Mouse (Mus musculus) megakaryocyte-erythroid progenitor cell, adult 5-6 weeks (primary cell): ENCODE data around the gene Cstb. TPM values are rescaled to one million over a fixed set of nuclear protein-coding genes. Genes with fewer than 3 reads are reported as not detected.
"Not testable (repeated sequence)": the region's sequence is repeated elsewhere in the genome, so short reads cannot be mapped to it uniquely, and the experiment has no call there.

ENCODE experiments used
- ATAC-seq: replicated peaks from 2 replicates; pipeline ENCODE4 v1.8.0; 2016; ENCODE audit warnings: mild to moderate bottlenecking, inconsistent platforms; ENCODE audit not compliant: severe bottlenecking, poor library complexity, low FRiP score, low TSS enrichment
- total RNA-seq, 2 experiments: library from RNA; stranded (forward) in 1 of 2; stranded (reverse) in 1 of 2; fragments of 200-1000, 215-1000 nt in 1 of 2; fragments of >200 nt in 1 of 2; fragmentation: Nextera tagmentation in 1 of 2; gene quantifications; 2 replicates each; pipeline ENCODE4 v1.2.3; 2014 to 2017

The Cstb gene
- total RNA-seq, 2 experiments from 2014 or later, result 28.9 to 55.3 TPM

GRCm38 (mm10) chr10:78412319-78413151, 12.9 kb upstream of the Cstb start, which contains the start of gene Rrp1:
Gene Rrp1, minus strand, starts transcription at chr10:78413043.
- ATAC-seq, result peak; percentile 97

DNA sequence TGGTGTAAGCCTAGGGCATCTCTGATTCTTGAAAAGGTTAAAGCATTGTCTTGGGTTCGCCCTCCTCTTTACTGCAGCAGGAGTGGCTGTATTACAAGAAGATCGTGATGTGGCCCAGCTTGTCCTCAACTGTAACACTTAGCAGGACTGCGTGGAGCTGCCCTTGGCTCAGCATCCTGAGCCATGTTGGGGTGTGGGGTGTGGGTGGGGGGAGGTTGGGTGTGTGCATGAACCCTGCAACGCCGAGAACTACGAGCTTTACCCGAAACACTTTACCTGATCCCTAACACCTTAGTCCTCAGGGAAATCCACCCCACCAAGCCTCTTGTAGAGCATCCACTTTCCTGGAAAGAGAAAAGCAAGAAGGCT, 12.3 kb upstream of the Cstb start:
- no peak for ATAC-seq

DNA sequence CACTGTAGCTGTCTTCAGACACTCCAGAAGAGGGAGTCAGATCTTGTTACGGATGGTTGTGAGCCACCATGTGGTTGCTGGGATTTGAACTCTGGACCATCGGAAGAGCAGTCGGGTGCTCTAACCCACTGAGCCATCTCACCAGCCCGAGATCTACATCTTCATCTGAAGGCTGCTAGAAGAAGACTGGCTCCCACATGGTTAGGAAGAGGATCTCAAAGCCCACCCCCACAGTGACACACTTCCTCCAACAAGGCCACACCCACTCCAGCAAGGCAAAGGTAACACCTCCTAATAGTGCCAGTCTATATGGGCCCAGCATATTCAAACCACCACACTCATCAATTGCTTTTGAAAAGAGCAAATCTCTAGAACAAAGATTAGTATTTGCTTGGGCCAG, 10.5 kb upstream of the Cstb start:
- not testable (repeated sequence) for ATAC-seq

GRCm38 (mm10) chr10:78417888-78418287, 7.6 kb upstream of the Cstb start:
- ATAC-seq, result no peak

GRCm38 (mm10) chr10:78418791-78419190, 6.7 kb upstream of the Cstb start:
- ATAC-seq, result no peak

DNA sequence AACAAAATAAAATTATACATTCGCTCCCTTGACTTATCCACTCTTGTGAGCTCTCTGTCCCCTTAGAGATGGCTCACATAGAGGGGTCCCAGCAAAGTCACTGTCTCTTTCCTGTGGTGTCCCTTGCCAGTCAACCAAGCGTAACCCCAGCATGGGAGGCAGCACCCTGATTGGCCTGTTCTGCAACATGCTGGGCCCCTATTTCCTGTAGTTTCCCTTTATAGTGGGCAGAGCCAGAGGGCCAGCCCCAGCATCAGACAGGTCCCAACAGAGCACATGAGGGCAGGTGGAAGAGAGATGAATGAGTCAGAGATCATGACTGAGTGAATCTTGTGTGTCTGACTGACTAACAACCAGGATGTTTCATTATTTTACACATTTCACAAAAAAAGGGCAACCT, 4.5 kb upstream of the Cstb start:
- no peak for ATAC-seq

DNA sequence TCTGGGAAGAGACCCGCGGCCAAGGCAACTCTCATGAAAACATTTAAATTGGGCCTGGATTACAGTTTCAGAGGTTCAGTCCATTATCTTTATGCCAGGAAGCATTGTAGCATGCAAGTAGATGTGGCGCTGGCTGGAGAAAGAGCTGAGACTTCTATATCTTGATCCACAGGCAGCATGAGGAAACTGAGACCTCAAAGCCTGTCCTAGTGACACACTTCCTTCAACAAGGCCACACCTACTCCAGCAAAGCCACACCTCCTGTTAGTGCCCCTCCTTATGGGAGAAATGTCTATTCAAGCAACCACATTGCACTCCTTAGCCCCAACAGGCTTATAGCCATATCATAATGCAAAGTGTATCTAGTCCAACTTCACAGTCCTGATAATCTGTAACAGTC, 2.9 kb upstream of the Cstb start:
- ATAC-seq, result no peak; the same call in 1 of the 2 replicates

- ATAC-seq, result no peak
Observed at GRCm38 (mm10) chr10:78426117-78426735, 757 bp downstream of the Cstb start.

- ATAC-seq, result no peak
Observed at GRCm38 (mm10) chr10:78428070-78428469, 2.6 kb downstream of the Cstb start.

- ATAC-seq, result no peak
Observed at GRCm38 (mm10) chr10:78429180-78429579, 3.7 kb downstream of the Cstb start.

- ATAC-seq, result peak; percentile 60
Observed at GRCm38 (mm10) chr10:78429776-78430175, 4.3 kb downstream of the Cstb start.

DNA sequence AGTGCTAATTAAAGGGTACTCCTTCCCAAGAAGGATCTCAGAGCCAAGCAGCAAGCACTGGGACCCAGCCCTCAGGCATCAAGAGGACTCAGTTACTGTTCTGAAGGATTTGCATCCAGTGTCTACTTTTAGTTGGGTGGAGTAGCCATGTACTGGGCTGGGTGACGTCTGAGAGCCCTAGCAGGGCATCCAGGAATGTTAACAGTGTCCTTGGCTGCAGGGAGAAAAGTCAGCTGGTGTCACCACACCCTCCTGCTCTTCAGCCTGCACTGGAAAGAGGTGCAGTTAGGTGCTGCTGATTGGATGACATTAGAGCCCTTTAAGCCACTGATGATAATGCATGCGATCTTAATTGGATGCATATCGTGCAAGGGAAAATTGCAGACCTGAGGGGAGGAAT, 7.4 kb downstream of the Cstb start:
- ATAC-seq, result no peak

- peak; percentile 71 for ATAC-seq
Observed at GRCm38 (mm10) chr10:78438094-78438493, 12.6 kb downstream of the Cstb start.

GRCm38 (mm10) chr10:78439550-78439949, 14.1 kb downstream of the Cstb start:
- 0 out of 2 replicates have a peak, but pooled peaks have one; percentile 12 for ATAC-seq

DNA sequence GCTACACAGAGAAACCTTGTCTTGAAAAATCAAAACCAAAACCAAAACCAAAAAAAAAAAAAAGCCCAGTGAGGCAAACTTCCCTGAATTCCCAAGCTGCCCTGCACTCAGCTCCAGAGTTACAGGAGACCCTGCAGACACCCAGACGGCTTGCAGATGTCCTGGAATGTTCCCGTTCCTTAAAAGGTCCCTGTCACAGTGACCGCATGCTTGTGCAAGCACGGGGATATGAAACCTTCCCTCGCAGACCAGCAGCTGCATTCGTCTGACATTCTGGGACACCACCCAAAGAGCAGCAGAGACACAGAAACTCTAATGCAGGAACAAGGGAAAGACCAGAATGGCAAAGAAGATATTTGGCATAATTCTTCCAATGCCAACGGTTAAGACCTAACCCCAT, 14.5 kb downstream of the Cstb start:
- ATAC-seq, result no peak

GRCm38 (mm10) chr10:78440812-78441211, 15.3 kb downstream of the Cstb start:
- peak; percentile 42 for ATAC-seq

DNA sequence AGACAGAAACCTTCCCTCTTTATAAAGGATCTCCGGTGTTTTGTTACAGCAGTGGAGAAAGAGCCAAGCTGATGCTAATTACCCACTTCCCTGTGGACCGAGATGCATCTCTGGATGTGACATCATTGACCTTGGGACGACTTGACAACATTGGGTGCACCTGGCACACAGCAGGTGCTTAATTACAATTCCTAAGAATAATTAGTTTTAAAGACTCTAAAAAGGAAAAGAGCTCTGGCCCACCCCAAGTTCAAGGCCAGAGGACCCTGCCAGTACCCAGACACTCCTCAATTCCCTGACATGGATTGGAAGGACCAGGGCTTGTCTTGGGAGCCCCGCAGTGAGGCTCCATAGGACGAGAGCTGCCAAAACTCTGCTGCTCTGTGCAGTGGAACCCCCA, 16.1 kb downstream of the Cstb start:
- ATAC-seq, result no peak

- ATAC-seq, result no peak
Observed at GRCm38 (mm10) chr10:78442292-78442691, 16.8 kb downstream of the Cstb start.

DNA sequence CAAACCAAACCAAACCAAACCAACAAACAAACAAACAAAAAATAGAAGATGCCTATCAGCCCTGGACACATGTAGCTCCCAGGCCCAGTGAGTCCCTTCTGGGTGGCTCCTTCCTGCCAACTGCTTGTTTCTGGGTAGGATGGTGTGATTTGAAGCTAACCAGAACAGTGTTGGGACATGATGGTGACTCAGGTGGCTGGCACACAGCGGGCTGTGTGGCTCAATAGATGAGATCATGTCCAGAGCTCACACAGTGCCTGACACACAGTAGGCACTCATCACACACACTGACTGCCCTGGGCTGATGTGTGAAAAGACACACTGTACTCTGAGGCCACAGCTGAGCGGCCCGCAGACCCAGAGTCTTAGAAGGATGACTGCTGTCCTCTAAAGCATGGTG, 20.7 kb downstream of the Cstb start:
- no peak for ATAC-seq

DNA sequence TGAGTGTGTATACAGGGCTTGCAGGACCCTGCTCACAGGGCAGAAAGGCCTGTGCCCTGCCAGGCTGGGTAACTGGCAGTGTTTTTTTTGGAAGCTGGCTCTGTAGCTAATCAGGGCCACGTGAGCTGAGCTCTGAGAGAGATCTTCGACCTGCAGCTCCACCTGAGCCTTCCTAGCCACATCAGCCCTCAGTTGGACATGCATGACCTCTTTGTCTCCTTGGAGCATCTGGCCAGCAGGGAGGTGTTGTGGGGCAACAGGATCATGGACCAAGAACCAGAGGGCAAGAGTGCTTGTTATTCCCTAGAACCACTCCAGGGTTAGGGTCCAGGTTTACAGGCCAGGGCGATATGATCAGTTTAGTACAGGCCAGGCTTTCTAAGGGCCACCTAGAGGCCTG, 21.9 kb downstream of the Cstb start:
- ATAC-seq, result no peak

DNA sequence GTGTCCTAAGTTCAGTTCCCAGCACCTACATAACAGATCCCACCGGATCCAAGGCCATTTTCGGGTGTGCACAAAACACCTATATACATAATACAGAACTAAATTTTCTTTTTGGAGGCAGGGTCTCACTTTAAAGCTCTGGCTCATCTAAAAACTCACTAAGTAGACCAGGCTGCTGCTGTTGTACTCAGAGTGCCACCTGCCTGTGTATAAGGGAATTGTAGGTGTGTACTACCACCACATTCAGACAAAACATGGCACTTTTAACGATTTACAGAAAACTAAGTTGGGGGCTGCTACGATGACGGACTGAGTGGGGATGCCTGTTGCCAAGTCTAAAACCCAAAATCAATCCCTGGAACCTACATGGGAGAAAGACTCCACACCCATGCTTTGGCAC, 25.3 kb downstream of the Cstb start:
- ATAC-seq, result no peak
